Mouse (Mus musculus): ENCODE data around the gene Foxn1. TPM values are rescaled to one million over a fixed set of nuclear protein-coding genes. Genes with fewer than 3 reads are reported as not detected.

The Foxn1 gene
- polyA plus RNA-seq, 1 experiment from 2014 or later = not detected

DNA sequence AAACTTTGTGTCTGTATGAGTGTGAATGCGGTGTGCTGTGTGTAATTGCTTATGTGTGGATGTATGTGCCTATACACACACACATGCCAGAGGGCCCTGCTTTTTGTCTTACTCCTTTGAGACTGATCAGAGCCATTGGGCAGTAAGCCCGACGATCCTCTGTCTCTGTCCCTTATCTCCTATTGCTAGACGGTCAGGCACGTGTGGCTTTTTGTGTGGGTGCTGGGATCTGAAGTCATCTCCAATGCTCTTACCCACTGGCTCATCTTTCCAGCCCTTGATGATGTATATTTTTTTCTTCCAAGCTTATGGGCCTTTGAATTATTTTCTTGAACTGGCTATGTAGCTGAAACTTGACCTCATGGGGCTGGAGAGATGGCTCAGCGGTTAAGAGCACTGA lies 31.5 kb downstream of the Foxn1 start:
- H3K4me2 ChIP-seq = no peak overlapping the region
- H3K4me3 ChIP-seq (ENCODE audit: low read depth, low read length) = no peak overlapping the region
- WGBS = 85% methylated on average over 6 of the region's 6 CpGs
- no peaks in the 10 kb centered on the region for H3K9me3 ChIP-seq (ENCODE audit: control insufficient read depth, low read length)
- H3K27ac ChIP-seq (ENCODE audit: low read depth, low read length) = no peak overlapping the region
- no peaks in the 10 kb centered on the region for H3K4me1 ChIP-seq (ENCODE audit: control insufficient read depth, insufficient read depth, low read length)
- no peaks in the 10 kb centered on the region for H3K27me3 ChIP-seq (ENCODE audit: control insufficient read depth, insufficient read depth, low read length)
- no peak overlapping the region for H3K9ac ChIP-seq (ENCODE audit: low read length)
- DNase-seq (ENCODE audit: low spot score, missing footprints) = no peak
- no peaks in the 10 kb centered on the region for H3K36me3 ChIP-seq (ENCODE audit: control insufficient read depth, insufficient read depth, low read length)
- ATAC-seq (ENCODE audit: low FRiP score) = no peak

DNA sequence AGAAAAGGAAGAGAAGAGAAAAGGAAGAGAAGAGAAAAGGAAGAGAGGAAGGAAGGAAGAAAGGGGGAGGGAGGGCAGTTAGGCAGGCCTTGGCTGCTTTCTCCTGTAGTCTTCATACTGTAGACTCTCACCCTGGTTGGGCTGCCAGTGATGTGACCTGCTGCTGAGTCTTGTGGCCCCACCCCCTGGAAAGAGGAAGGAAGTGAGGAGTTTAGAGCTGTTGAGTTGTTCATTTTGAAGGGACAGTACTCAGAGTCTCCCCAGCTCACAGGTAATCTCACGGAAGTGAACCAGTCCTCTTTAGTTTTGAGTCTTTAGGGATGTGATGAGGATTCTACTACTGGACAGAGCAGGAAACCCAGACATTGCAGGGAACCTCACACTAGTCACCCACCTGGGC lies 33.3 kb downstream of the Foxn1 start:
- no peak overlapping the region for H3K27ac ChIP-seq (ENCODE audit: low read depth, low read length)
- ATAC-seq (ENCODE audit: low FRiP score) (no peak), DNase-seq (ENCODE audit: low spot score, missing footprints) (no peak)
- H3K4me2 ChIP-seq = no peak overlapping the region
- no peaks in the 10 kb centered on the region for H3K27me3 ChIP-seq (ENCODE audit: control insufficient read depth, insufficient read depth, low read length)
- H3K9me3 ChIP-seq (ENCODE audit: control insufficient read depth, low read length) = no peaks in the 10 kb centered on the region
- no peak overlapping the region for H3K9ac ChIP-seq (ENCODE audit: low read length)
- no peaks in the 10 kb centered on the region for H3K4me1 ChIP-seq (ENCODE audit: control insufficient read depth, insufficient read depth, low read length)
- no peak overlapping the region for H3K4me3 ChIP-seq (ENCODE audit: low read depth, low read length)
- 96% methylated on average over 1 of the region's 1 CpGs for whole genome bisulfite sequencing
- no peaks in the 10 kb centered on the region for H3K36me3 ChIP-seq (ENCODE audit: control insufficient read depth, insufficient read depth, low read length)

DNA sequence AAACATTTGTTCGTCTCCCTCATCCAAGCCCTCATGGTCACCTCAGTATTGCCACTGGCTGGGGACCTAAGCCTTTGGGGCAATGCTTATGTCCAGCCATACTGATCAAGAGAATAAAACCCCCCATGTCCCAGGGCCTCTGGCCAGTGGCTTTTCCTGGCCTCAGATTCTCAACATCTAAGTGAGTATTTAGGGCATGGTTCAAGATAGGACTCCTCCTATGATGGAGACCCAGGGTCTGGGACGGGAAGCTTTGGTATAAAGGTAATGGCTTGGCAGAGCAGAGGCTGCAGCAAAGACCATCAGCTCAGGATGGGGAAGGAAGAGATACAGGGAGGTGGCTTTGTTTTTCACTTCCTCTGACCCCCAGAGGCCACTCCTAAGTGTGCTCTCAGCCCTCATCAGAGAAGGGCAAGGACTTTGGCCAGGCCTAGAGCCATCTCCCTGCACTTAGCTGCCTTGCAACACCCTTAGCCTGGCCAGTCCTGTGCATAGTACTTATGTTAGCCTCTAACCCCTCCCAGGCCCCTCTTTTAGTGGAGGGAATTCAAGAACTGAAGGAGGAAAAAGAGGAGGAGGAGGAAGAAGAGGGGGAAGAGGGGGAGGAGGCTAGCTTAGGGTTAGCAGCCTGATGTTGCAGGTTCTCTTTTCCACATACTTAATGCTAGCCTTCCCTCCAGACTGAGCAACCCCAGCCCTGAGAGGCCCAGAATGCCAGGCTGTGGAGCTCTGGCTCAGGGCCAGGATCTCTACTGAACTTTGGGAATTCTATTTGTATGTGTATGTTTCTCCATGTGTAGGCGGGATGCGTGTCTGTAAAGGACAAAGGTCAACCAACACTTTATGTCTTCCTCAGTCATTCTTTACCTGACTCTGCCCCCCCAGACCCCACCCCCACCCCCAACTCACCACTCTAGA lies 36.7 kb downstream of the Foxn1 start:
- H3K9me3 ChIP-seq (ENCODE audit: control insufficient read depth, low read length) = no peaks in the 10 kb centered on the region
- peaks cover 4% of the 10 kb centered on the region for H3K4me1 ChIP-seq (ENCODE audit: control insufficient read depth, insufficient read depth, low read length)
- DNase-seq (ENCODE audit: low spot score, missing footprints) (no peak), ATAC-seq (ENCODE audit: low FRiP score) (no peak)
- H3K27me3 ChIP-seq (ENCODE audit: control insufficient read depth, insufficient read depth, low read length) = no peaks in the 10 kb centered on the region
- H3K9ac ChIP-seq (ENCODE audit: low read length) = no peak overlapping the region
- H3K27ac ChIP-seq (ENCODE audit: low read depth, low read length) = no peak overlapping the region
- H3K4me2 ChIP-seq = no peak overlapping the region
- H3K4me3 ChIP-seq (ENCODE audit: low read depth, low read length) = no peak overlapping the region
- no peaks in the 10 kb centered on the region for H3K36me3 ChIP-seq (ENCODE audit: control insufficient read depth, insufficient read depth, low read length)
- WGBS = 88% methylated on average over 4 of the region's 4 CpGs

DNA sequence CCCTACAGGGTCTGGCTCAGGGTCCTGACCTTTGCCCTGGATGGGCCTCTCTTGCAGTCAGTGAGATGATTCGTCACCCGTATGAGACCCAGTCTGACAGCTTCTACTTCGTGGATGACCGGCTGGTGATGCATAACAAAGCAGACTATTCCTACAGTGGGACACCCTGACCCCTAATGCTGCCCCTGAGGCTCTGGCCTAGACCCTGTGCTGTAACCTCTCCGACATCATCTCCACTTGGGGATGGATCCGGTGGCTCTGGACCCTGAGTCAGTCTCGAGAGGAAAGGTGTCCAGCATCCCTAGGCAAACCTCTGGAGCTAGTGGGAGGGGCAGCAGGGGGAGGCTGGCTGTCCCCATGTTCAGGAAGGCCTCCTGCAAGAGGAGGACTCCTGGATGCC lies 37.9 kb downstream of the Foxn1 start:
- ATAC-seq (ENCODE audit: low FRiP score) (no peak), DNase-seq (ENCODE audit: low spot score, missing footprints) (no peak)
- Histone ChIP-seq H3K36me3 (ENCODE audit: control insufficient read depth, insufficient read depth, low read length) (no peaks in the 10 kb centered on the region), H3K27ac (ENCODE audit: low read depth, low read length) (no peak overlapping the region), H3K4me2 (no peak overlapping the region), H3K27me3 (ENCODE audit: control insufficient read depth, insufficient read depth, low read length) (no peaks in the 10 kb centered on the region), H3K4me1 (ENCODE audit: control insufficient read depth, insufficient read depth, low read length) (peaks cover 9% of the 10 kb centered on the region), H3K9me3 (ENCODE audit: control insufficient read depth, low read length) (no peaks in the 10 kb centered on the region), H3K4me3 (ENCODE audit: low read depth, low read length) (no peak overlapping the region), H3K9ac (ENCODE audit: low read length) (no peak overlapping the region)
- 53% methylated on average over 7 of the region's 7 CpGs for WGBS

DNA sequence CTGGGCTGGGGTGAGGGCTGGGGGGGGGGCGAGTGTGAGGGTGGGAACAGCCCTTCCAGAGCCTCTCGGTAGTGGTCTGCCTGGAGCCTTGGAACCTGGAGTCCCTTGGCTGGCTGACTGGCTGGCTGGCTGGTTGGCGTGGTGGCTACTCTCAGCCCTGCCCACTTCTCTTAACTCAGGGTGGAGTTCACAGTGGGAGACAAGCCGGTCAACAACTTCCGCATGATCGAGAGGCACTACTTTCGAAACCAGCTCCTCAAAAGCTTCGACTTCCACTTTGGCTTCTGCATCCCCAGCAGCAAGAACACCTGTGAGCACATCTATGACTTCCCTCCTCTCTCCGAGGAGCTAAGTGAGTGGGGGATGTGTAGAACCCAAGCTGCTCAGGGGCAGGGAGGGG lies 38.5 kb downstream of the Foxn1 start:
- Histone ChIP-seq H3K4me2 (no peak overlapping the region), H3K9me3 (ENCODE audit: control insufficient read depth, low read length) (no peaks in the 10 kb centered on the region), H3K27ac (ENCODE audit: low read depth, low read length) (no peak overlapping the region), H3K9ac (ENCODE audit: low read length) (no peak overlapping the region), H3K4me3 (ENCODE audit: low read depth, low read length) (no peak overlapping the region), H3K27me3 (ENCODE audit: control insufficient read depth, insufficient read depth, low read length) (no peaks in the 10 kb centered on the region), H3K36me3 (ENCODE audit: control insufficient read depth, insufficient read depth, low read length) (no peaks in the 10 kb centered on the region), H3K4me1 (ENCODE audit: control insufficient read depth, insufficient read depth, low read length) (peaks cover 9% of the 10 kb centered on the region)
- no peak for ATAC-seq (ENCODE audit: low FRiP score)
- no peak for DNase-seq (ENCODE audit: low spot score, missing footprints)
- 81% methylated on average over 9 of the region's 9 CpGs for WGBS

DNA sequence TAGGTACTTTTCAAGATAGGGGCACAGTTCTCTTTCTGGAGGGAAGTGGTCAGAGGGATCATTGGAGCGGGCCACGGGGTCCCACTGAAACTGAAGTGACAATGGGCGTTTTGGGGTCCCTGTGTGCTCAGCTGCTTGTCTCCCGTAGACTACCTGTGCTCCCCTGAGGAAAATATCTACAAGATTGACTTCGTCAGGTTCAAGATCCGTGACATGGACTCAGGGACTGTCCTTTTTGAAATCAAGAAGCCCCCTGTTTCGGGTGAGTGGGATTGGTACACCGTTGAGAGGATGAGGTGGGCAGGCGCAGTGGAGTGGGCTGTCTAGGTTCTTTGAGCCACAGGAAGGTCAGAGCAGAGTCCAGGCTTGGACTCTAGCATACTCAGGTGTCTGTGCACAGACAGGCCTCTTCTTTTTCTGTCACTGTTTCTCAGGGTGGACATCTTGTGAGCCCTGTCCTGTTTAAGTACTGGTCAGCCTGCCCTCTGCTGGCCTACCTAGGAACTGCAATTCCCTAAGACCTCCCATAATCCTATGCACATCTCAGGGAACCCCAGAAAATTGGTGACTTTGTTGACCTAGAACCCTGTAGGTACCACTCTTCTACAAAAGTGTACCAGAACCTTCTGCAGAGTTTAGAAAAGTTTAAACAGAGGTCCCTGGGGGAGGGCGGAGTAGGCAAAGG lies 39.1 kb downstream of the Foxn1 start:
- no peak overlapping the region for H3K4me2 ChIP-seq
- no peaks in the 10 kb centered on the region for H3K9me3 ChIP-seq (ENCODE audit: control insufficient read depth, low read length)
- DNase-seq (ENCODE audit: low spot score, missing footprints) = peak; percentile 98
- ATAC-seq (ENCODE audit: low FRiP score) = peak; percentile 6; the same call in 1 of the 2 replicates
- no peaks in the 10 kb centered on the region for H3K36me3 ChIP-seq (ENCODE audit: control insufficient read depth, insufficient read depth, low read length)
- H3K27ac ChIP-seq (ENCODE audit: low read depth, low read length) = no peak overlapping the region
- H3K4me1 ChIP-seq (ENCODE audit: control insufficient read depth, insufficient read depth, low read length) = peaks cover 9% of the 10 kb centered on the region
- 89% methylated on average over 10 of the region's 10 CpGs for WGBS
- no peaks in the 10 kb centered on the region for H3K27me3 ChIP-seq (ENCODE audit: control insufficient read depth, insufficient read depth, low read length)
- no peak overlapping the region for H3K4me3 ChIP-seq (ENCODE audit: low read depth, low read length)
- H3K9ac ChIP-seq (ENCODE audit: low read length) = no peak overlapping the region

DNA sequence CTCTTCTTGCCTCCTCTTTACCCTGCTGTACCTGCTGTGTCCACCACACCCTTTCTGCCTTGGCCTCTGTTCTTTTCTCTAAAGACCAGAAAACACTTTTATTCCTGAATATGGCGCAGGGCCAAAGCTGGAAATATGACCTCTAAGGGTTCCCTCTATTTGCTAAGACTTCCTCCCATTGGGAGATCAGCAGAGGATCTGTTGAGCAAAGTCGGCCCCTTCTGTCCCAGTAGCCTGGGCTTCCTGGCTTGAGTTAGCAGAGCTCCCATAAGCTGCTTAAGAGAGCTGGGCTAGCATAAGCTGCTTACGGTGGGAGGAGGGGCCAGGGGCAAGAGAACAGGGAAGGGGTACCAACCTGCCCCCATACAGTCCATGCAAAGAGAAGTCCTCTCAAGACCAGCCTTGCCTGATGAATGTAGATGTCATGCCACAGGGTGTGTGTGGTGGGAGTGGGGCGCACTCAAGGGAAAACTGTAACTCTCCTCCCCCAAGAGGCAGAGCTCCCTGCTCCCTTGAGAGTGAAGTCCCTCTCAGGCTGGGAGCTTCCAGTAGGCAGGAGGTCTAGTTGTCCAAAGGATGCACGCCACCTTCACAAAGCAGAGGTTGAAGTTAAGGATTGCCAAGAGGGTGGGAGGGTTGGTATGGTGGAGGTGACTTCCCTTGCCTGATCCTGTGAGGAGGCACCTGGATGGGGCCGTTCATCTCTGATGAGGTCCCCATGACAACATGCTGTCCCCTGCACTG lies 39.9 kb downstream of the Foxn1 start:
- no peak overlapping the region for H3K4me2 ChIP-seq
- H3K27ac ChIP-seq (ENCODE audit: low read depth, low read length) = no peak overlapping the region
- H3K4me1 ChIP-seq (ENCODE audit: control insufficient read depth, insufficient read depth, low read length) = peaks cover 9% of the 10 kb centered on the region
- no peaks in the 10 kb centered on the region for H3K27me3 ChIP-seq (ENCODE audit: control insufficient read depth, insufficient read depth, low read length)
- DNase-seq (ENCODE audit: low spot score, missing footprints) (peak; percentile 78), ATAC-seq (ENCODE audit: low FRiP score) (no peak)
- 54% methylated on average over 6 of the region's 6 CpGs for WGBS
- no peak overlapping the region for H3K9ac ChIP-seq (ENCODE audit: low read length)
- no peaks in the 10 kb centered on the region for H3K36me3 ChIP-seq (ENCODE audit: control insufficient read depth, insufficient read depth, low read length)
- H3K9me3 ChIP-seq (ENCODE audit: control insufficient read depth, low read length) = no peaks in the 10 kb centered on the region
- H3K4me3 ChIP-seq (ENCODE audit: low read depth, low read length) = no peak overlapping the region

DNA sequence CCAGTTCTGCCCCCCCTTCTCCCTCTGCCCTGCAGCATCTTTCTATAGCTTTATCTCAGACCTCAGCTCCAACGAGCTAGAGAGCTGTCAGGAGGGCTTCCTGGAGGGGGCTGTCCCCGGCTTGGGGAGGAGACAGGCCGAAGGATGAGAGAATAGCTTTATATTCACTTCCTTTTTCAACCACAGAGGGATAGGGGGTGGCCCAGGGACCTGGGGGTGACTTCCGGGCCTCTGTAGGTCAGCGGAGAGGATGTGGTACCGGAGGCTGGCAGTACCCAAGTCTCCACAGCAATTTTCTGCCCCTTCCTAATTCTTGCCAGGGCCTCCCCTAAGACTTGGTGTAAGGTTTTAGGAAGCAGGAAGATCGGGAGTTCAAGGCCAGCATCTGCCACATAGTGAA lies 40.6 kb downstream of the Foxn1 start:
- Histone ChIP-seq H3K9ac (ENCODE audit: low read length) (no peak overlapping the region), H3K4me1 (ENCODE audit: control insufficient read depth, insufficient read depth, low read length) (peaks cover 9% of the 10 kb centered on the region), H3K4me3 (ENCODE audit: low read depth, low read length) (no peak overlapping the region), H3K36me3 (ENCODE audit: control insufficient read depth, insufficient read depth, low read length) (no peaks in the 10 kb centered on the region), H3K4me2 (no peak overlapping the region), H3K9me3 (ENCODE audit: control insufficient read depth, low read length) (no peaks in the 10 kb centered on the region), H3K27me3 (ENCODE audit: control insufficient read depth, insufficient read depth, low read length) (no peaks in the 10 kb centered on the region), H3K27ac (ENCODE audit: low read depth, low read length) (no peak overlapping the region)
- 80% methylated on average over 7 of the region's 7 CpGs for WGBS
- ATAC-seq (ENCODE audit: low FRiP score) (no peak), DNase-seq (ENCODE audit: low spot score, missing footprints) (peak; percentile 81)
